Mouse (Mus musculus): ENCODE results near the gene Rab11fip3. TPM values are rescaled to one million over a fixed set of nuclear protein-coding genes. Genes with fewer than 3 reads are reported as not detected.
"Not testable (repeated sequence)": the region's sequence is repeated elsewhere in the genome, so short reads cannot be mapped to it uniquely, and the experiment has no call there.

The Rab11fip3 gene
- 10 to 100 TPM; 29.2 to 29.7 TPM for total RNA-seq (2021)

DNA sequence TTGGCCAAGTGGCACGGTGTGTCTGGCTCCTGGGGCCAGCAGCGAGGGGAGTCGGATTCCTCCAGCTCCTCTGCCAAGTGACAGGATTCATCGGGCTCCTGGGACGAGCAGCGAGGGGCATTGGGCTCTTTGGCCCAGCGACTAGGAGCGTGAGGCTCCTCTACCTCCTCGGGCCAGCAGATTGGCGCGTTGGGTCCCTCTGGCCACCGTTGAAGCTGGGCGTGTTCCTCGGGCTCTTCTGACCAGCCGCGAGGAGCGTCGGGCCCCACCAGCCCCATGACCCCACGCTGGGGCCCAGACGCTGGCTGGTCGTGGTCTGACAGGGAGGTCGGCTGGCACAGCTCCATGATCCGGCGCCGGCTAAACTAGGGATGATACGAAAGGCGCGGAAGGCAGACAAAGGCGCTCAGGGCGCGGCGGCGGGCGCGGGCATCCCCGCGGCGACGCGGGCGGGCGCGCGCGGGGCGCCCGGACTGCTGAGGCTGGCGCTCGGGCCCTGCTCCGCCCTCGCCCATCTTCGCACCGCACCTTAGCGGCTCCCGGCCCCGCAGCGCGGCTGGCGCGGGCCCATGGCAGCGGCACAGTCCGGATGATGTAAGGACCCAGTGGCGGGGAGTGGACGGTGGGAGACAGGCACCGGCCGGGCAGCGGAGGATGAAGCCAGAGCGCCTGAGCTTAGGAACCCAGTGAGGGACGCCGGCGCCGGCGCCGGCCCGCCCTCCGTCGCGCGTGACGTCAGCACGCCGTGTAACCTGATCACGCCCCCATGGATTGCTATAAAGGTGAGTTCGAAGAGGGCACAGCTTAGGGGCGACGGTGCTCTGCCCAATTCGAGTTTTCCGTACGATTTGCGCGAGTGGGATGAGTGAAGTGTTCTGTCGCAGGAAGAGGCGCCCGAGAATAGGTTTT lies at the start of gene Rab11fip3:
Gene Rab11fip3, minus strand, starts transcription at position 725 of the 909 bp plus-strand sequence.
- intact Hi-C loops (cut with DNase I), result loop anchor here (2.0 kb wide), 1 partner anchor 28 kb away; no protein-coding TSS in a partner anchor
- DNase-seq, result peak; percentile 80 to 84

DNA sequence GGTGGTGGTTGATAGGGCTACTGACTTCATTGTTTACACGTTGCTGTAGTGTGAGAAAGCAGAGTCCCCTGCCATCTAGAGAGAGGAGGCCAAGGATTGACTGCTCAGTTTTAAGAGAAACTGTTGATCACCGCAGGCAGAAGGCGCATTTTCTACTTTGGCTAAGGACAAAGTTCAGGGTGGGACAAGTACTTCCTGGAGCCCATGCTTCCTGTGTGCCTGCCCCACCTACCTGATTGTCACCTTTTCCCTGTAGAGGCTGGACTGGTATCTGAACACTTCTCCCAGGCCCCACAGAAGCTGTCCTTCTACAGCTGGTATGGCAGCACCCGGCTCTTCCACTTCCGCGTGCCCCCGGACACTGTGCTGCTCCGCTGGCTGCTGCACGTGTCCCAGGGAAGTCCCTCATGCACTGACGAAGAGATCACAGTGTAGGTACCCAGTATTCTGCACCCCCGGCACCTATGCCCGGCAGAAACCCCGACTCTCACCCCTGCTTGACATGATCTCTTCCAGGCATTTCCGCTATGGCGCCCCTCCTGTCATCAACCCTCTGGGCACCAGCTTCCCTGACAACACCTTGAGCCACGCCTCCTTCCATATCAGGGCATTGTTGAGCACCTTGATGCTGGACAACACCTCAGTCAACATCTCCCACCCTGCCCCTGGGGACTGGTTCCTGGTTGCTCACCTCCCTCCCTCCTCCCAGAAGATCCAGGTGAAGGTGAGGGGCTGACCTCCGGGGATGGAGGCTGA lies 47.3 kb upstream of the Rab11fip3 start:
- no peak for DNase-seq
- intact Hi-C loops (cut with DNase I), result no loop called here

DNA sequence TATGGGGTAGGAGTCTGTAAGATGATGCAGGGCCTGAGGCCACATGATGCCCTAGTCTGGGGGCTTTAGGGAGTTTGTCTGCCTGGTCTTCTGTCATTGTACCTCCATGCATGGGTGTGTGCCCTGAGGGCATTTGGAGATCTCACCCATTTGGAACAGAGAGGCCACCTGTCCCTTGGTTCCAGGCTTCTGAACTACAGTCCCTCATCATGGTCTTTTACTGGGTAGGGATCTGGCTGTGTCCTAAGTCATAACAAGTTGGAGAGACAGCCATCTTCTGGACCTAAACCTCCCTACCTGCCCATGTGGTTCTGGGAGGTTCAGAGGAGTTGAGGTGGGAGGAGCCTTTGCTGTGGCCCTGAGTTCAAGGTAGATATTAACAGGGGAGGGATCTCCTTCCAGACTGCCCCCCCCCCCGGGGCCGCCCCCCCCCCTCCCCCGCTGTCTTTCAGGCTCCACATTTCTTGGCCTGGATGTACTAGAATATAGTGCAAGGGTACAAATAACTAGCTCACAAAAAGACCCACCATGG lies 46.7 kb upstream of the Rab11fip3 start:
- intact Hi-C loops (cut with DNase I), result no loop called here

DNA sequence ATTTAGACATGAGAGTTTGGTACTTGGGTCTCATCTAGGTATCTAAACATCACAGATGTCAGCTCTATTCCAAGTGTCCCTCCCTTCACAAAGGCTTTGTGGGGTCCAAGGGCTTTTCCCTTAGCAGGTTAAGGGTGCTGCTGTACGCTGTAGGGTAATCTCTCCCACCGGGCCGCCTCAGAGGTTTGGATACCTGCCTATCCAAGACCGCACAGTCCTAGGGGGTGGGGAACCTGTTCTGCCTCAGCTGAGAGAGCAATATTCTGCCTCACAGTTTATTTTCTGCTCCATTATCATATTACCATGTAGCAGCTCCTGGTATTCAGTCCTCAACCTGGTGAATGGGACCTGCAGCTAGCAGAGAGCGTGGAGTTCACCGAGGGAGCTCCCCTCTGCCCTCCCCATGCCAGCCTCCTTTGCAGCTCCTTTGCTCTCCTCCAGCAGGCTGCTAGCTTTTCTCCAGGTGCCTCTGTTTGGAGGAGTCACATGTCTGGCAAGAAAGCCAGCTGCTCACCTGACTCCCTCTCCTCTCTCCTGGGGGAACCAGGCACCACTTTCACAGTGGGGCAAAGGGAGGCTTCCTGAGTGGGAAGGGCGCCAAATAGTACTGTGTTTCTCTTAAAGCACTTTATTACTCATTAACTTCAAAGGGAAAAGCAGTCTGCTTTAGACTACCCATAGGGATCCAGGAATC lies 46.0 kb upstream of the Rab11fip3 start:
- no peak for DNase-seq
- intact Hi-C loops (cut with DNase I), result no loop called here

More for the DNA sequence above, 46.7 kb upstream of the Rab11fip3 start:
- DNase-seq, result no peak

DNA sequence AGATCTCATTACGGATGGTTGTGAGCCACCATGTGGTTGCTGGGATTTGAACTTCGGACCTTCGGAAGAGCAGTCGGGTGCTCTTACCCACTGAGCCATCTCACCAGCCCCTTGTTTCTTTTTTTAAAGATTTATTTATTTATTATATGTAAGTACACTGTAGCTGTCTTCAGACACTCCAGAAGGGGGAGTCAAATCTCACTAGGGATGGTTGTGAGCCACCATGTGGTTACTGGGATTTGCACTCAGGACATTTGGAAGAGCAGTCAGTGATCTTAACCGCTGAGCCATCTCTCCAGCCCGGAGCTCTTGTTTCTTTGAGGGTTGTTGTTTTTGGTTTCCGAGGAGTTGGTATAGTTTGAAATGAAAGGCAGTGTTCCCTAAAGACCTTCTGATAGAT lies 45.1 kb upstream of the Rab11fip3 start:
- DNase-seq; intact Hi-C loops (cut with DNase I): not testable (repeated sequence)

DNA sequence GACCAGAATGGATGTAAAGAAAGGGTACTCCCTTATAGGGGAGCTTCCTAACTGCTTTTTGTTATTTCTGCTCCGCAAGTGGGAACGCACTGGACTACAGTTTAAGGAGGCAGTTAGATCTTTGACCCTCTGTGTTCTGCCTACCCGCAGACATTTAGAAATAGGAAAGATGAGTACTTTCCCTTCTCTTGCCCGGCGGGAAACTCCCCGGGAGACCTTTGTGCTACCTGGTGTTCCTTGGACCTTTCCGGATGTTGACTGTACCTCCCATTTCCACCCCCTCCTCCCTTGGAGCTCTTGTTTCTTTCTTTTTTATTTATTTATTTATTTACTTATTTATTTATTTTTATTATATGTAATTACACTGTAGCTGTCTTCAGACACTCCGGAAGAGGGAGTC lies 44.7 kb upstream of the Rab11fip3 start:
- DNase-seq, result no peak
- intact Hi-C loops (cut with DNase I), result no loop called here

DNA sequence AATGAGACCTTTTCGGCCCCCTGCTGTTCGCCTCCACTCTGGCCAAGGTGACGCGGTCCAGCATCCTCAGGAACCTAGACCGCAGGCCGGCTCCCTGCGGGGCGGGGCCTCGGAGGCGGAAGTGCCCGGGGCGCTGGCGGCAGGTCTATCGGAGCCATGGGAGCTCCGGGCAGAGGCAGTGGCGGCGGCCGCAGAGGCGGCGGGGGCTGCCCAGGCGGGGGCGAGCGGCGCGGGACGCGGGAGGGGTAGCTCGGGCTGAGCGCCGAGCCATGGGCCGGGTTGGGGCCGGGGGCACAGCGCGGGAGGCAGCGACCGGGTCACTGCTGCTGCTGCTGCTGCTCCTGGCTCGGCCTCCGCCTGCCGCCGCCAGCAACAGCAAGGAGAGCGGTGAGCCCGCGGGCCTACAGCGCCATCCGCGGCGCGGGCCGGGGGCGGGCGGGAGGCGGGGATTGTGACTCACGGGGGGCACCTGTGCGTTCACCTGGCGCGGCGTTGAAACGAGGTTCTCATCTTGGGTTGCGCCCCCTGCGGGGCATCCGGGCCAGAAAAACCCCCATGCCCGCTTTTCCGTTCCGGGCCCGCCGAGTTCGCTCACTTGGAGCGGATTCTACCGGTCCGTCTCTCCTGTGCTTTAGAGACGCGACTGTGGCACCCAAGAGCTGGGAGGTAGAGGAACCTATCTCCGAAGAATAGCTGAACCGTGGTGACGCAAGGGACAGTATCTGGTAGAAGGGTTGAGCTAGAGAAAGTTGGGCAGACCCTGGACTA lies 44.0 kb upstream of the Rab11fip3 start, which contains the start of gene Tmem8:
Gene Tmem8, plus strand, starts transcription at position 119 of the 768 bp plus-strand sequence.
- intact Hi-C loops (cut with DNase I), result no loop called here
- peak; percentile 57 to 67 for DNase-seq

DNA sequence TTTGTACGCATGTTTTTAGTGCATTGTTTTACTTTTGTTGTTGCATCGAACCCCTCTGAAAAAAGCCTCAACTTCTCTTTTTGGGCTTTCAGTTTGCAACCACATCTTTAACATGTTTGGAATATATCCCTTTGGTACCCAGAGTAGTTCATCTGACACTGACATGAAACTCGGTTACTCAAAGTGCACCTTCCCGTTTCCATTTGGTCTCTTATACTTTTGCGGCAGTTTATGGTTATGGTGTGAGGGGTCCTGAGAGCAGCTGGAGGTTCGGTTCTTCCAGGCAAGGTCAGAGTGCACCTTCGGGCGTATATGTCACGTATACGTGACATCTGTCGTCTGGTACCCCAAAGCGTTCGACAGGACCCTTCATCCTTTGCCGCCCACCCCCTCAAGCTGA lies 43.4 kb upstream of the Rab11fip3 start:
- no peak for DNase-seq
- intact Hi-C loops (cut with DNase I), result no loop called here

DNA sequence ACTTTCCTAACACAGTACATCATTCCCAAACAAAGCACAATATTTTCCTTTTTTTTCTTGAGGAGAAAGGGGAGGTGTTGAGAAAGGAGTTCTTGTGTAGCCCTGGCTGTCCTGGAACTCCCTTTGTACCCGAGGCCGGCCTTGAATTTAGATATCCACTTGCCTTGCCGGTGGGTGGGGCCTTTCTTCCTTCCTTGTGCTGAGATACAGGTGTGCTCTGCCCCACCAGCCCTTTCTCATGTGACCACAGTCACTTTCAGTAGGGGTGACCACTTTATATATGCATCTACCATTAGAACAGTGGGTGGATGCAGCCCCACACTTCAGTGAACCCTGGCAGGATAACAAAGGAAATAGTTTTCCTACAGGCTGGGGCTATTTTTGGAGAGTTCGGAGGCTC lies 42.4 kb upstream of the Rab11fip3 start:
- no peak for DNase-seq
- intact Hi-C loops (cut with DNase I), result no loop called here

DNA sequence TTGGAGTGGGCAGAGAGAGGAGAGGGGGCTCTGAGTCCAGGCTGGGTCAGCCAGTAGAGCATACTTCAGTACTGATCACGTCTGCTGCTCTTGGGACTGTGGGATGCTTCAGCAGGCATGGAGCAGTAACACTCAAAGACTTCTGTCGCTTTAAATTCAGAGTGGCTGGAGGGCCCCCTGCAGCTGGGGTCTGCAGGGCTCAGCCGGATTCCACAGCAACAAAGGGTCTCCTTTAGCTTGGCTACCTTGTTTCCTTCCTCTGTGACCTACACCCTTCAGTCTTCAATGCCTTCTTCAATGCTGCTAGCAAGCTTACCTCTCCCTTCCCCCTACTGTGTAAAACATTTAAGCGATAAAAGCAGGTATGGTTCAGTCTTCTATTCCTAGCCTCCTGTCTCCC lies 41.7 kb upstream of the Rab11fip3 start:
- DNase-seq, result no peak
- intact Hi-C loops (cut with DNase I), result no loop called here

DNA sequence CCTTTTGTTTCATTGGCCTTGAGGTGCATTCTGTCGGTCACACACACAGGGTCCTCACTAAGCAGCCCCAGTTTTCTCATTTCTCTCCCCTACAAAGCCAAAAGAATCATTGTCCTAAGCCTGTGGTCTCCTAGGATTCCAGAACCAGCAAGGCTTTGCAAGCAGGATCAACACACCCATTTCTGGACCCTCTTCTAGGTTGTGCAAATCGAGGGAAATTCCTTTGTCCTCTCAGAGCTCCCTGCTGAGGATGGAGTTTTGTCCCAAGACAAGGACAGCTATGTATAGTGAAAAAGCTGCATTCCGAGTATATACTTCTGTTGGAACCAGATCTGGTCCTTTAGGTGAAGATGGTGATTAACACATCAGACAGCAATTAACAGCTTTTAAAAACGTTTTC lies 40.8 kb upstream of the Rab11fip3 start:
- no peak for DNase-seq
- intact Hi-C loops (cut with DNase I), result no loop called here

DNA sequence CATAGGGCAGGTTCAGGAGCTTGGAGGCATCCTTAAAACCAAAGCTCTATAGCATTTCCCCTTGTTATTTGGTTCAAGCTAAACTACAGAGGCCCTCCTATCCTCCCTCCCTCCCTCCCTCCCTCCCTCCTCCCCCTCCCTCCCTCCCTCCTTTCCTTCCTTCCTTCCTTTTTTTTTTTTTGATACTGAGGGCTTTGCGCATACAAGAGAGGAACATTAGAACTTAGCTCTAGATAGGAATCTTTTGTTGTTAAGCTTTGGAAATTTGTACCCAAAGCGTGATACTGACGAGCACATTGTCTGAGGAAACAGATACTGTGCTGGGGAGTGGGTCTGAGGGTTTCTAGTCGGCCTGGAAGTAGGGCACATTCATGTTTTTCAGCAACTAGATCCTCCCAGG lies 36.3 kb upstream of the Rab11fip3 start:
- intact Hi-C loops (cut with DNase I), result no loop called here

DNA sequence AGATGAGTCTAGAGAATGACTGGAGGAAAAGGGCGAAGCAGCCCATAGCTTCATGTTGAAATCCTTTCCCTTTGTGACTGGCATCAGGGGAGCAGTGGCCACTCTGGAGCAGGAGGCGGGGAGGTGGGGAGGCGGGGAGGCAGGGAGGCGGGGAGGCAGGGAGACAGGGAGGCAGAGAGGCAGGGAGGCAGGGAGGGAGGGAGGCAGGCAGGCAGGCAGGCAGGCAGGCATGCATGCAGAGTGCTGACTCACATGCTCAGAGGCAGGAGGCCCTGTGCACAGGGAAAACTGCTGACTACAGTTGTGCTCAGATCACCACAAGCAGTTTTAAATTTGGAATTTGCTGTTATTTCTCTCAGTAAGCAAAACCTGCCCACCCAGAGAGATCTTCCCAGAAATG lies 32.1 kb upstream of the Rab11fip3 start:
- intact Hi-C loops (cut with DNase I), result no loop called here
- no peak for DNase-seq

More for the DNA sequence above, 36.3 kb upstream of the Rab11fip3 start:
- DNase-seq, result no peak

DNA sequence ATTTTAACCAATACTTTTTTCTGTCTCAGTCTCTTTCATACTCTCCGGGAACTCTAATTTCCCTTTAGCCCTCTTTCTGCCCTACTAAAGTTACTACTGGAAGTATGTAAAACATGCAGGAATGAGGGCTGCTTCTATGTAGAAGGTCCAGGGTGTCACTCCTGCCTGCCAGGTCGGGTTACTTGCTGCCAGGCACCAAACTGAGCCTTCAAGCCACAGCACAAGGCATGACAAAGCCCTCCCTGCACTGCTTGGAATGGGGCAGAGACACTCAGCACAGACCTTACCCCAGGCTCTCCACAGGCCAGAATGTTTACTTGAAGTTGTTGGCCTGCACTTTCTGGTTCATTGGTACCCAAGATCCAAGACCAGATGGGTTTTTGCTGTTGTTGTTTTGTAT lies 30.8 kb upstream of the Rab11fip3 start:
- no peak for DNase-seq
- intact Hi-C loops (cut with DNase I), result no loop called here

DNA sequence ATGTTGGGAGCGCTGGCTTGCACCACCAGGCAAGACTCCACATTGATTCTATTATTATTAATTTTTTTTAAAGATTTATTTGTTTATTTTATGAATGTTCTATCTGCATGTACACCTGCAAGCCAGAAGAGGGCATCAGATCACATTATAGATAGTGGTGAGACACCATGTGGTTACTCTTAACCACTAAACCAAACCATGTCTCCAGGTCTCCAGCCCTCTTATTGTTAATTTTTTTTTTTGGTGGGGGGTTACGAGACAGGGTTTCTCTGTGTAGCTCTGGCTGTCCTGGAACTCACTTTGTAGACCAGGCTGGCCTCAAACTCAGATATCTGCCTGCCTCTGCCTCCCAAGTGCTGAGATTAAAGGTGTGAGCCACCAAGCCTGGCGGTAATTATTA lies 30.0 kb upstream of the Rab11fip3 start:
- DNase-seq; intact Hi-C loops (cut with DNase I): not testable (repeated sequence)

DNA sequence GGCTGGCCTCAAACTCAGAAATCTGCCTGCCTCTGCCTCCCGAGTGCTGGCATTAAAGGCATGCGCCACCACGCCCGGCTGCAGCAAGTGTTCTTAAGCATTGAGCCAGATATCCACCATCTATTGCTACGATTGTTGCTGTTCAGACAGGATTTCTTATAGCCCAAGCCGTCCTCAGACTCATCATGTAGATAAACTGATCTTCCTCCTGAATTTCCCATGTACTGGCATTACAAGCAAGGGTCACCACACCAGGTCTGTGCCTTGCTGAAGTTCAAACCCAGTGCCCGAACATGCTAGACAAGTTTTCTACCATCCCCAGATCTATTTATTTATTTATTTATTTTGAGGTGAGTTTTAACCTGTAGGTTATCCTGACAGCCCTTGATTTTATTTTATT lies 29.1 kb upstream of the Rab11fip3 start:
- no peak for DNase-seq
- intact Hi-C loops (cut with DNase I), result no loop called here

DNA sequence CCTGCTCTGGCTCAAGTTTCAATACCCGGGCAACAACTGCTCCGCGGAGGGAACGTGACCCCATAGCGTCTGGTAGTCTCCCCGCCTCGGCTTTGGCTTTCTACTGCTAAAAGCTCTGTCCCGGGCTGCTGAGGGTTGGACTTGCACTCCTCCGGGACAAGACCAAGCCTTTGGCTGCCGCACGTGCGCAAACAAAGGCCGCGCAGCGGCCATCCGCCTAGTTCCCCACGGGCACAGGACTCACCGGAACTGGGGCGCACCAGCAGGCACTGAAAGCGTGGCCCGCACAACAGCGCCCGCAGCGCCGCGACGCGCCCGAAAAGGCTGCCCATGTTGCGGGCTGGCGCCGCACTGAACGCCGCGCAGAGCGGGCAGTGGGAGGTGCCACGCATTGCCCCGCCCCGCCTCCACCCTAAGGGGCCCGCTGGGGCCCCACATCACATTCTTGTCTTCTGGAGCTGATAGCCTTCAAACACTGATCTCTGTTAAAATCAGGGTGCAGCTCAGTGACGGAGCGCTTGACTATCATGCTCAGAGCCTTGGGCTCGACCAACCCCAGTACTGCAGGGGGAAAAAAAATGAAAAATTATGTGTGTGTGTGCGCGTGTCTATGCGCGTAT lies 25.9 kb upstream of the Rab11fip3 start, which contains the start of gene Nme4:
Gene Nme4, minus strand, starts transcription at position 482 of the 620 bp plus-strand sequence.
- peak; percentile 46 to 57 for DNase-seq
- intact Hi-C loops (cut with DNase I), result no loop called here

DNA sequence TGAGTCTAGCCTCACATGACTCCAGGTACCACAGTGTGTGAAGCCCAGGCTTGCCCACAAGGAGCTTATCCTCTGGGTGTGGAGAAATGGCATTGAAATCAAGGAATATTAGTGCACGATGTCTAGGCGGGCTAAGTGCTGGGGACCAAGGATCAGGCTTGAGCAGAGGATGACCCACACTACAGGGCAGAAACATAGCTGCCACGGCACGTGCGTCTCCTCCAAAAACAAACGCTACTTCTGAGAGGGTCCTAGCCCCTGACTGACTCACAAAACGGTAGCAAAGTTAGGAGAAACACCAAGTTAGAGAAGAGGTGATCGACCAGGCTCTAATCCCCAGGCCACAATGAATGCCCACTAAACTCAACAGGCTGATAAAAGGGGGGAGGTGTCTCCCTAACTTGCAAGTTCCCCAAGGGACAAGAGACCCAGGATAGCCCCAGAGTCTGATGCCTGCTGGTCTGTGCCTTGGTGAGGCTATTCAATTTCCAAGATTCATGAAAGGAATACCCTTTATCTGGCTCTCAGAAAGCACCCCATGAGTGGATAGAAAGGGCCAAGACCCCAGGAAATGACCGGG lies 25.3 kb upstream of the Rab11fip3 start:
- intact Hi-C loops (cut with DNase I), result loop anchor here (5.0 kb wide), 1 partner anchor 202 kb away; no protein-coding TSS in a partner anchor
- no peak for DNase-seq
